Mouse (Mus musculus) G1E (cell line): ENCODE measurements around the gene Wfdc18.

ENCODE experiments used
- CTCF ChIP-seq: IDR thresholded peaks from 2 replicates; pipeline ENCODE4 v1.5.1; 2012; ENCODE audit warnings: low read depth, low read length, inconsistent platforms, mixed read lengths
- GATA1 ChIP-seq: IDR thresholded peaks from 2 replicates; pipeline ENCODE4 v1.6.1; 2012; ENCODE audit warnings: borderline replicate concordance, low read length, inconsistent platforms, mixed read lengths
- GATA2 ChIP-seq: IDR thresholded peaks from 2 replicates; pipeline ENCODE4 v1.6.1; 2012; ENCODE audit warnings: low read depth, low read length, inconsistent platforms, borderline replicate concordance
- POLR2AphosphoS5 ChIP-seq: IDR thresholded peaks from 2 replicates; pipeline ENCODE4 v1.6.1; 2012; ENCODE audit warnings: low read depth, low read length, inconsistent platforms; ENCODE audit not compliant: insufficient replicate concordance
- TAL1 ChIP-seq: conservative IDR thresholded peaks from 2 replicates; pipeline ENCODE4 v1.6.1; 2012; ENCODE audit warnings: low read depth, low read length, inconsistent platforms, mixed read lengths

- TF ChIP-seq GATA2 (no peak), POLR2AphosphoS5 (no peak), CTCF (no peak), GATA1 (no peak), TAL1 (no peak)
Observed at GRCm38 (mm10) chr11:83671743-83672142, 37.1 kb upstream of the Wfdc18 start.
